Mouse (Mus musculus): Measurements from ENCODE around the gene Slc51a. TPM values are rescaled to one million over a fixed set of nuclear protein-coding genes. Genes with fewer than 3 reads are reported as not detected.

The Slc51a gene
- polyA plus RNA-seq (2016; fragmentation: Nextera tagmentation; extraction: Ambion mirVana): 2.1 and 2.9 TPM in 2 replicates

GRCm38 (mm10) chr16:32487234-32488111 is at the start of gene Slc51a:
Gene Slc51a, minus strand, starts transcription at chr16:32487879.
- 20% methylated on average over 15 of the region's 15 CpGs for WGBS
- Histone ChIP-seq H3K9ac (no peak within 1 kb of the TSS; the same call in 1 of the 2 replicates), H3K4me1 (replicated peaks) (peaks cover 39% of the 10 kb centered on the region), H3K9me3 (replicated peaks) (no peaks in the 10 kb centered on the region), H3K4me3 (no peak within 1 kb of the TSS), H3K4me2 (peak within 1 kb of the TSS; percentile 54), H3K36me3 (no peaks in the 10 kb centered on the region), H3K27ac (ENCODE audit: poor library complexity, severe bottlenecking) (peak within 1 kb of the TSS; percentile 90), H3K27me3 (replicated peaks) (0 out of 2 replicates have a peak, but pooled peaks cover 6% of the 10 kb centered on the region)
- ATAC-seq (ENCODE audit: insufficient number of reproducible peaks, low FRiP score): peak; percentile 81

- Histone ChIP-seq H3K9ac (no peak overlapping the region), H3K36me3 (no peaks in the 10 kb centered on the region), H3K27ac (ENCODE audit: poor library complexity, severe bottlenecking) (peak overlapping the region; percentile 15; the same call in 1 of the 2 replicates), H3K27me3 (replicated peaks) (no peaks in the 10 kb centered on the region), H3K4me3 (no peak overlapping the region), H3K4me2 (peak overlapping the region; percentile 10; the same call in 1 of the 2 replicates), H3K9me3 (replicated peaks) (0 out of 2 replicates have a peak, but pooled peaks cover 4% of the 10 kb centered on the region), H3K4me1 (replicated peaks) (peaks cover 39% of the 10 kb centered on the region)
- peak; percentile 53; the same call in 1 of the 2 replicates for ATAC-seq (ENCODE audit: insufficient number of reproducible peaks, low FRiP score)
- whole genome bisulfite sequencing: 20% methylated on average over 5 of the region's 5 CpGs
Observed at GRCm38 (mm10) chr16:32535157-32535751, 47.6 kb upstream of the Slc51a start.

GRCm38 (mm10) chr16:32532878-32533826 is 45.5 kb upstream of the Slc51a start:
- 75% methylated on average over 18 of the region's 18 CpGs for WGBS
- Histone ChIP-seq H3K4me2 (no peak overlapping the region), H3K4me3 (no peak overlapping the region), H3K27me3 (replicated peaks) (no peaks in the 10 kb centered on the region), H3K36me3 (no peaks in the 10 kb centered on the region), H3K9me3 (replicated peaks) (0 out of 2 replicates have a peak, but pooled peaks cover 4% of the 10 kb centered on the region), H3K9ac (no peak overlapping the region), H3K27ac (ENCODE audit: poor library complexity, severe bottlenecking) (no peak overlapping the region), H3K4me1 (replicated peaks) (peaks cover 30% of the 10 kb centered on the region)
- no peak for ATAC-seq (ENCODE audit: insufficient number of reproducible peaks, low FRiP score)

GRCm38 (mm10) chr16:32526906-32527305 is 39.2 kb upstream of the Slc51a start:
- Histone ChIP-seq H3K27me3 (replicated peaks) (no peaks in the 10 kb centered on the region), H3K9ac (no peak overlapping the region), H3K4me3 (no peak overlapping the region), H3K27ac (ENCODE audit: poor library complexity, severe bottlenecking) (no peak overlapping the region), H3K4me2 (no peak overlapping the region), H3K4me1 (replicated peaks) (peaks cover 23% of the 10 kb centered on the region), H3K36me3 (no peaks in the 10 kb centered on the region), H3K9me3 (replicated peaks) (0 out of 2 replicates have a peak, but pooled peaks cover 4% of the 10 kb centered on the region)
- ATAC-seq (ENCODE audit: insufficient number of reproducible peaks, low FRiP score): no peak
- 59% methylated on average over 7 of the region's 7 CpGs for WGBS

GRCm38 (mm10) chr16:32524244-32524615 is 36.6 kb upstream of the Slc51a start:
- no peak for ATAC-seq (ENCODE audit: insufficient number of reproducible peaks, low FRiP score)
- H3K9me3 ChIP-seq (replicated peaks): no peaks in the 10 kb centered on the region
- no peaks in the 10 kb centered on the region for H3K36me3 ChIP-seq
- peak overlapping the region; percentile 26; the same call in 1 of the 2 replicates for H3K9ac ChIP-seq
- peaks cover 30% of the 10 kb centered on the region for H3K4me1 ChIP-seq (replicated peaks)
- WGBS: 78% methylated on average over 5 of the region's 5 CpGs
- no peak overlapping the region for H3K4me2 ChIP-seq
- H3K4me3 ChIP-seq: no peak overlapping the region
- H3K27ac ChIP-seq (ENCODE audit: poor library complexity, severe bottlenecking): peak overlapping the region; percentile 55
- H3K27me3 ChIP-seq (replicated peaks): no peaks in the 10 kb centered on the region

- Histone ChIP-seq H3K9me3 (replicated peaks) (no peaks in the 10 kb centered on the region), H3K9ac (peak overlapping the region; percentile 26; the same call in 1 of the 2 replicates), H3K4me2 (no peak overlapping the region), H3K27ac (ENCODE audit: poor library complexity, severe bottlenecking) (peak overlapping the region; percentile 55), H3K36me3 (no peaks in the 10 kb centered on the region), H3K27me3 (replicated peaks) (no peaks in the 10 kb centered on the region), H3K4me3 (no peak overlapping the region), H3K4me1 (replicated peaks) (peaks cover 30% of the 10 kb centered on the region)
- WGBS: 60% methylated on average over 8 of the region's 8 CpGs
- ATAC-seq (ENCODE audit: insufficient number of reproducible peaks, low FRiP score): no peak
Observed at GRCm38 (mm10) chr16:32523462-32524243, 36.0 kb upstream of the Slc51a start.

GRCm38 (mm10) chr16:32522578-32523194 is 35.0 kb upstream of the Slc51a start:
- Histone ChIP-seq H3K27me3 (replicated peaks) (no peaks in the 10 kb centered on the region), H3K4me1 (replicated peaks) (peaks cover 30% of the 10 kb centered on the region), H3K4me3 (no peak overlapping the region), H3K9me3 (replicated peaks) (no peaks in the 10 kb centered on the region), H3K4me2 (no peak overlapping the region), H3K9ac (no peak overlapping the region), H3K36me3 (no peaks in the 10 kb centered on the region), H3K27ac (ENCODE audit: poor library complexity, severe bottlenecking) (peak overlapping the region; percentile 33; the same call in 1 of the 2 replicates)
- 40% methylated on average over 6 of the region's 6 CpGs for WGBS
- ATAC-seq (ENCODE audit: insufficient number of reproducible peaks, low FRiP score): no peak

GRCm38 (mm10) chr16:32520372-32520748 is 32.7 kb upstream of the Slc51a start:
- Histone ChIP-seq H3K4me2 (no peak overlapping the region), H3K36me3 (no peaks in the 10 kb centered on the region), H3K27ac (ENCODE audit: poor library complexity, severe bottlenecking) (no peak overlapping the region), H3K4me1 (replicated peaks) (peaks cover 37% of the 10 kb centered on the region), H3K9ac (no peak overlapping the region), H3K9me3 (replicated peaks) (no peaks in the 10 kb centered on the region), H3K4me3 (no peak overlapping the region), H3K27me3 (replicated peaks) (no peaks in the 10 kb centered on the region)
- WGBS: 71% methylated on average over 9 of the region's 9 CpGs
- ATAC-seq (ENCODE audit: insufficient number of reproducible peaks, low FRiP score): no peak

GRCm38 (mm10) chr16:32519656-32520371 is 32.1 kb upstream of the Slc51a start:
- Histone ChIP-seq H3K4me1 (replicated peaks) (peaks cover 37% of the 10 kb centered on the region), H3K4me2 (no peak overlapping the region), H3K4me3 (no peak overlapping the region), H3K9ac (no peak overlapping the region), H3K9me3 (replicated peaks) (no peaks in the 10 kb centered on the region), H3K27me3 (replicated peaks) (no peaks in the 10 kb centered on the region), H3K27ac (ENCODE audit: poor library complexity, severe bottlenecking) (no peak overlapping the region), H3K36me3 (no peaks in the 10 kb centered on the region)
- WGBS: 67% methylated on average over 15 of the region's 15 CpGs
- ATAC-seq (ENCODE audit: insufficient number of reproducible peaks, low FRiP score): no peak

Measured in heart, embryonic 12.5 days (tissue).